Mouse (Mus musculus): Measurements from ENCODE around the gene Enpp7.

GRCm38 (mm10) chr11:118962478-118962877, 25.5 kb upstream of the Enpp7 start:
- no peak for TF ChIP-seq ZNF384 (IDR thresholded peaks at IDR 0.05; ENCODE audit: low read depth, low read length)
- no peak for TF ChIP-seq ZC3H11A (IDR thresholded peaks at IDR 0.05; ENCODE audit: borderline replicate concordance, low read depth, low read length)
- TF ChIP-seq MAFK (IDR thresholded peaks at IDR 0.05; ENCODE audit: insufficient read depth, low read depth, low read length) = no peak

Measured in ES-E14 (cell line).